Mouse (Mus musculus) liver, embryonic 14.5 days (tissue): ENCODE measurements around the gene Plrg1. TPM values are rescaled to one million over a fixed set of nuclear protein-coding genes. Genes with fewer than 3 reads are reported as not detected.

Experiments used
- ATAC-seq: fragments of 200-750 bp; cut with Nextera tagmentation; 2 replicates; pipeline ENCODE4 v1.8.0; 2017; ENCODE audit warnings: moderate number of reproducible peaks, mild to moderate bottlenecking, moderate library complexity; ENCODE audit not compliant: insufficient read depth
- DNase-seq, 3 experiments: peaks; one replicate each; pipeline ENCODE4 v3.0.0-alpha.2; 2012 to 2013; ENCODE audit warnings: low read depth in 3 of 3, low spot score in 3 of 3
- H3K27ac ChIP-seq: fragments of 300-500 bp; sonication (generic); 2 replicates; pipeline ENCODE4 v1.5.1; 2014; ENCODE audit warnings: moderate library complexity, mild to moderate bottlenecking, control low read depth, inconsistent platforms
- H3K27me3 ChIP-seq: fragments of 300-500 bp; sonication (generic); 2 replicates; pipeline ENCODE4 v1.6.1; 2014; ENCODE audit warnings: mild to moderate bottlenecking, low read length, moderate library complexity; ENCODE audit not compliant: control insufficient read depth, insufficient read depth
- H3K36me3 ChIP-seq: fragments of 300-500 bp; sonication (generic); replicated peaks from 2 replicates; pipeline ENCODE4 v1.6.1; 2014; ENCODE audit warnings: low read depth; ENCODE audit not compliant: control insufficient read depth, insufficient read depth
- H3K4me1 ChIP-seq, 2 experiments: fragments of 200-500 bp in 1 of 2; fragments of 300-500 bp in 1 of 2; sonication (generic) in 1 of 2; replicated peaks; 2 replicates each; pipeline ENCODE4 v1.6.1; 2012 to 2014; ENCODE audit warnings: antibody characterized with exemption in 1 of 2, inconsistent platforms in 1 of 2, low read length in 1 of 2; ENCODE audit not compliant: control insufficient read depth in 2 of 2, insufficient read depth in 2 of 2
- H3K4me2 ChIP-seq: fragments of 300-500 bp; sonication (generic); 2 replicates; pipeline ENCODE4 v1.6.1; 2014; ENCODE audit warnings: low read depth, mild to moderate bottlenecking, control low read depth, moderate library complexity
- H3K4me3 ChIP-seq, 2 experiments: fragments of 200-500 bp in 1 of 2; fragments of 300-500 bp in 1 of 2; sonication (generic) in 1 of 2; 2 replicates each; pipeline ENCODE4 v1.5.1; 2012 to 2014; ENCODE audit warnings: low read depth in 2 of 2, low read length in 2 of 2, mild to moderate bottlenecking in 2 of 2, control low read depth in 1 of 2, inconsistent platforms in 1 of 2, moderate library complexity in 1 of 2; ENCODE audit not compliant: insufficient read depth in 1 of 2
- H3K9ac ChIP-seq: fragments of 300-500 bp; sonication (generic); replicated peaks from 2 replicates; pipeline ENCODE4 v1.6.1; 2014; ENCODE audit warnings: mild to moderate bottlenecking, control low read depth, moderate library complexity
- H3K9me3 ChIP-seq: fragments of 300-500 bp; sonication (generic); 2 replicates; pipeline ENCODE4 v1.6.1; 2016; ENCODE audit warnings: low read length, mixed read lengths; ENCODE audit not compliant: control insufficient read depth
- CTCF ChIP-seq: IDR thresholded peaks from 2 replicates; pipeline ENCODE4 v1.5.1; 2016; ENCODE audit warnings: antibody characterized with exemption, low read depth, control low read depth
- EP300 ChIP-seq: IDR thresholded peaks from 2 replicates; pipeline ENCODE4 v1.6.1; 2016; ENCODE audit warnings: antibody characterized with exemption, low read depth
- WGBS: fragments of 180-500 bp; shearing (Covaris S2); extraction: QIAGEN DNeasy Blood & Tissue Kit; methylation state at CpG from one replicate; pipeline ENCODE4 v1.1.7; 2014; ENCODE audit not compliant: insufficient replicate concordance; 5-methylcytosine and 5-hydroxymethylcytosine counted together
- polyA plus RNA-seq, 2 experiments: library from polyadenylated mRNA; depleted of rRNA in 1 of 2; stranded (reverse) in 1 of 2; unstranded in 1 of 2; fragments of >200 nt; fragmentation: Nextera tagmentation in 1 of 2; extraction: Ambion mirVana in 1 of 2; gene quantifications; 2 replicates each; pipeline versions ENCODE4 v1.2.1 to v1.2.3; 2012 to 2014

Plrg1 gene
- polyA plus RNA-seq, 2 experiments = 34.9 to 52.7 TPM

- DNase-seq (no peak), ATAC-seq (no peak)
- Histone ChIP-seq H3K4me3 (no peak overlapping the region), H3K9ac (no peak overlapping the region), H3K9me3 (no peaks in the 10 kb centered on the region), H3K4me2 (no peak overlapping the region), H3K27me3 (no peaks in the 10 kb centered on the region), H3K4me1 (no peaks in the 10 kb centered on the region), H3K27ac (no peak overlapping the region), H3K36me3 (no peaks in the 10 kb centered on the region)
- TF ChIP-seq EP300 (no peak), CTCF (no peak)
- WGBS = 15% methylated on average over 3 of the region's 3 CpGs
Observed at GRCm38 (mm10) chr3:83112869-83113268, 57.5 kb downstream of the Plrg1 start.

- no peaks in the 10 kb centered on the region for H3K4me1 ChIP-seq
- DNase-seq = no peak
- no peaks in the 10 kb centered on the region for H3K27me3 ChIP-seq
- no peak overlapping the region for H3K27ac ChIP-seq
- H3K36me3 ChIP-seq = no peaks in the 10 kb centered on the region
- WGBS = 23% methylated on average over 1 of the region's 1 CpGs
- TF ChIP-seq CTCF = no peak
- TF ChIP-seq EP300 = no peak
- H3K4me2 ChIP-seq = no peak overlapping the region
- no peak for ATAC-seq
- no peak overlapping the region for H3K9ac ChIP-seq
- no peaks in the 10 kb centered on the region for H3K9me3 ChIP-seq
- H3K4me3 ChIP-seq = no peak overlapping the region
Observed at GRCm38 (mm10) chr3:83114946-83115345, 59.6 kb downstream of the Plrg1 start.

GRCm38 (mm10) chr3:83117592-83117991 is 62.3 kb downstream of the Plrg1 start:
- Histone ChIP-seq H3K4me2 (no peak overlapping the region), H3K27ac (no peak overlapping the region), H3K4me1 (no peaks in the 10 kb centered on the region), H3K9me3 (no peaks in the 10 kb centered on the region), H3K9ac (no peak overlapping the region), H3K36me3 (no peaks in the 10 kb centered on the region), H3K4me3 (no peak overlapping the region), H3K27me3 (no peaks in the 10 kb centered on the region)
- TF ChIP-seq EP300 (no peak), CTCF (no peak)
- 54% methylated on average over 10 of the region's 10 CpGs for WGBS
- DNase-seq (no peak), ATAC-seq (no peak)

Other genes starting within 250 kb of the Plrg1 start
- gene Rbm46, start 179.0 kb upstream of the Plrg1 start, polyA plus RNA-seq (2012; rRNA removed) = 0.22 and 0.24 TPM in 2 replicates
- 0.82 and 0.89 TPM in 2 replicates for gene Rbm46, start 179.0 kb upstream of the Plrg1 start, polyA plus RNA-seq (2014; fragmentation: Nextera tagmentation; extraction: Ambion mirVana)
- gene Lrat, start 151.5 kb upstream of the Plrg1 start, polyA plus RNA-seq (2012; rRNA removed) = 0.58 and 0.69 TPM in 2 replicates
- 0.68 and 1.2 TPM in 2 replicates for gene Lrat, start 151.5 kb upstream of the Plrg1 start, polyA plus RNA-seq (2014; fragmentation: Nextera tagmentation; extraction: Ambion mirVana)
- gene Fgg, start 47.8 kb upstream of the Plrg1 start, polyA plus RNA-seq (2012; rRNA removed) = 171 and 249 TPM in 2 replicates
- 392 and 442 TPM in 2 replicates for gene Fgg, start 47.8 kb upstream of the Plrg1 start, polyA plus RNA-seq (2014; fragmentation: Nextera tagmentation; extraction: Ambion mirVana)
- 105 and 203 TPM in 2 replicates for gene Fga, start 29.4 kb upstream of the Plrg1 start, polyA plus RNA-seq (2012; rRNA removed)
- gene Fga, start 29.4 kb upstream of the Plrg1 start, polyA plus RNA-seq (2014; fragmentation: Nextera tagmentation; extraction: Ambion mirVana) = 436 and 506 TPM in 2 replicates
- 85.1 and 184 TPM in 2 replicates for gene Fgb, start 5.7 kb upstream of the Plrg1 start, polyA plus RNA-seq (2012; rRNA removed)
- gene Fgb, start 5.7 kb upstream of the Plrg1 start, polyA plus RNA-seq (2014; fragmentation: Nextera tagmentation; extraction: Ambion mirVana) = 330 and 376 TPM in 2 replicates
- under 0.01 TPM in 2 replicates for gene Dchs2, start 72.4 kb downstream of the Plrg1 start, polyA plus RNA-seq (2012; rRNA removed)
- 0.03 TPM in 1 of 2 replicates, not detected in the other for gene Dchs2, start 72.4 kb downstream of the Plrg1 start, polyA plus RNA-seq (2014; fragmentation: Nextera tagmentation; extraction: Ambion mirVana)